Mouse (Mus musculus): ENCODE data around the gene Spsb3. TPM values are rescaled to one million over a fixed set of nuclear protein-coding genes. Genes with fewer than 3 reads are reported as not detected.

The Spsb3 gene
- polyA plus RNA-seq, 2 experiments: 28.4 to 37.5 TPM

- Histone ChIP-seq H3K9ac (replicated peaks) (no peak overlapping the region), H3K27me3 (ENCODE audit: control insufficient read depth, insufficient read depth, low read length) (no peaks in the 10 kb centered on the region), H3K4me2 (ENCODE audit: low read depth) (no peak overlapping the region), H3K36me3 (replicated peaks; ENCODE audit: control insufficient read depth, insufficient read depth, low read depth) (peaks cover 84% of the 10 kb centered on the region), H3K27ac (no peak overlapping the region), H3K4me3 (ENCODE audit: insufficient read depth in 1 of 2, low read depth in 2 of 2, low read length in 2 of 2) (no peak overlapping the region), H3K4me1 (replicated peaks; ENCODE audit: control insufficient read depth in 2 of 2, insufficient read depth in 2 of 2, low read length in 1 of 2) (no peaks in the 10 kb centered on the region), H3K9me3 (ENCODE audit: control insufficient read depth, low read length) (no peaks in the 10 kb centered on the region)
- ATAC-seq (ENCODE audit: insufficient read depth) (no peak), DNase-seq (ENCODE audit: low read depth in 3 of 3, low spot score in 3 of 3) (no peak)
- no peak for TF ChIP-seq CTCF (IDR thresholded peaks at IDR 0.05; ENCODE audit: low read depth)
- no peak for TF ChIP-seq EP300 (IDR thresholded peaks at IDR 0.05; ENCODE audit: low read depth)
These were observed 27.5 kb downstream of the Spsb3 start for GRCm38 (mm10) chr17:24913984-24914383.

- H3K4me1 ChIP-seq (replicated peaks; ENCODE audit: control insufficient read depth in 2 of 2, insufficient read depth in 2 of 2, low read length in 1 of 2): no peaks in the 10 kb centered on the region
- no peaks in the 10 kb centered on the region for H3K9me3 ChIP-seq (ENCODE audit: control insufficient read depth, low read length)
- H3K36me3 ChIP-seq (replicated peaks; ENCODE audit: control insufficient read depth, insufficient read depth, low read depth): peaks cover 67% of the 10 kb centered on the region
- 97% methylated on average over 1 of the region's 1 CpGs for WGBS (ENCODE audit: insufficient replicate concordance)
- H3K4me2 ChIP-seq (ENCODE audit: low read depth): no peak overlapping the region
- no peak overlapping the region for H3K27ac ChIP-seq
- ATAC-seq (ENCODE audit: insufficient read depth) (no peak), DNase-seq (ENCODE audit: low read depth in 3 of 3, low spot score in 3 of 3) (no peak)
- H3K4me3 ChIP-seq (ENCODE audit: insufficient read depth in 1 of 2, low read depth in 2 of 2, low read length in 2 of 2): no peak overlapping the region
- no peaks in the 10 kb centered on the region for H3K27me3 ChIP-seq (ENCODE audit: control insufficient read depth, insufficient read depth, low read length)
- no peak overlapping the region for H3K9ac ChIP-seq (replicated peaks)
- no peak for TF ChIP-seq EP300 (IDR thresholded peaks at IDR 0.05; ENCODE audit: low read depth)
- no peak for TF ChIP-seq CTCF (IDR thresholded peaks at IDR 0.05; ENCODE audit: low read depth)
These were observed 36.8 kb downstream of the Spsb3 start for GRCm38 (mm10) chr17:24923246-24923645.

GRCm38 (mm10) chr17:24929506-24929905 is 43.1 kb downstream of the Spsb3 start:
- Histone ChIP-seq H3K4me2 (ENCODE audit: low read depth) (no peak overlapping the region), H3K27me3 (ENCODE audit: control insufficient read depth, insufficient read depth, low read length) (no peaks in the 10 kb centered on the region), H3K27ac (no peak overlapping the region), H3K4me3 (ENCODE audit: insufficient read depth in 1 of 2, low read depth in 2 of 2, low read length in 2 of 2) (no peak overlapping the region), H3K4me1 (replicated peaks; ENCODE audit: control insufficient read depth in 2 of 2, insufficient read depth in 2 of 2, low read length in 1 of 2) (peaks cover 6 to 11% of the 10 kb centered on the region in 2 experiments), H3K9me3 (ENCODE audit: control insufficient read depth, low read length) (no peaks in the 10 kb centered on the region), H3K36me3 (replicated peaks; ENCODE audit: control insufficient read depth, insufficient read depth, low read depth) (peaks cover 40% of the 10 kb centered on the region), H3K9ac (replicated peaks) (no peak overlapping the region)
- TF ChIP-seq EP300 (IDR thresholded peaks at IDR 0.05; ENCODE audit: low read depth): no peak
- no peak for TF ChIP-seq CTCF (IDR thresholded peaks at IDR 0.05; ENCODE audit: low read depth)
- no peak for DNase-seq (ENCODE audit: low read depth in 3 of 3, low spot score in 3 of 3)
- ATAC-seq (ENCODE audit: insufficient read depth): no peak
- 93% methylated on average over 1 of the region's 1 CpGs for WGBS (ENCODE audit: insufficient replicate concordance)

DNA sequence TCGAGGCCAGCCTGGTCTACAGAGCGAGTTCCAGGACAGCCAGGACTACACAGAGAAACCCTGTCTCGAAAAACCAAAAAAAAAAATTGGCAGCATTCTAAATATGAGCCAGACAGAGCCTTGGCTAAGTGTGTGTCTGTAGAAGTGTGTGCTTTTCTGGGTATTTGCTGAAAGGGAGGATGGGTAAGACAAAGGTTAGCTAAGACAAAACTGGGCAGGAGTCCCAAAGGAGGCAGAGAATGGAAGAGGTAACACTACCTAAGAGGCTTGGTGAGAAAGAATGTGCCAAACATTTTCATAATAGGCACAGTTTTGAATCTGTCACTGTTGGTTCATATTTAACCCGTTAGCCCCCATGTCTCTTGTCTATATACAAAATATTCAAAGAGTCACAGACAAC is 46.0 kb downstream of the Spsb3 start:
- no peak overlapping the region for H3K27ac ChIP-seq
- H3K9me3 ChIP-seq (ENCODE audit: control insufficient read depth, low read length): no peaks in the 10 kb centered on the region
- H3K4me2 ChIP-seq (ENCODE audit: low read depth): no peak overlapping the region
- no peak for ATAC-seq (ENCODE audit: insufficient read depth)
- no peak overlapping the region for H3K9ac ChIP-seq (replicated peaks)
- H3K27me3 ChIP-seq (ENCODE audit: control insufficient read depth, insufficient read depth, low read length): no peaks in the 10 kb centered on the region
- peaks cover 13% of the 10 kb centered on the region for H3K36me3 ChIP-seq (replicated peaks; ENCODE audit: control insufficient read depth, insufficient read depth, low read depth)
- no peak for DNase-seq (ENCODE audit: low read depth in 3 of 3, low spot score in 3 of 3)
- no peak overlapping the region for H3K4me3 ChIP-seq (ENCODE audit: insufficient read depth in 1 of 2, low read depth in 2 of 2, low read length in 2 of 2)
- WGBS (ENCODE audit: insufficient replicate concordance): 85% methylated on average over 4 of the region's 4 CpGs
- H3K4me1 ChIP-seq (replicated peaks; ENCODE audit: control insufficient read depth in 2 of 2, insufficient read depth in 2 of 2, low read length in 1 of 2): peaks cover 23 to 24% of the 10 kb centered on the region in 2 experiments
- no peak for TF ChIP-seq EP300 (IDR thresholded peaks at IDR 0.05; ENCODE audit: low read depth)
- no peak for TF ChIP-seq CTCF (IDR thresholded peaks at IDR 0.05; ENCODE audit: low read depth)

GRCm38 (mm10) chr17:24933163-24933562 is 46.7 kb downstream of the Spsb3 start:
- ATAC-seq (ENCODE audit: insufficient read depth): no peak
- Histone ChIP-seq H3K27me3 (ENCODE audit: control insufficient read depth, insufficient read depth, low read length) (no peaks in the 10 kb centered on the region), H3K9ac (replicated peaks) (no peak overlapping the region), H3K27ac (no peak overlapping the region), H3K9me3 (ENCODE audit: control insufficient read depth, low read length) (no peaks in the 10 kb centered on the region), H3K4me1 (replicated peaks; ENCODE audit: control insufficient read depth in 2 of 2, insufficient read depth in 2 of 2, low read length in 1 of 2) (peaks cover 24 to 25% of the 10 kb centered on the region in 2 experiments), H3K36me3 (replicated peaks; ENCODE audit: control insufficient read depth, insufficient read depth, low read depth) (peaks cover 10% of the 10 kb centered on the region), H3K4me2 (ENCODE audit: low read depth) (peak overlapping the region; percentile 95; the same call in 1 of the 2 replicates), H3K4me3 (ENCODE audit: insufficient read depth in 1 of 2, low read depth in 2 of 2, low read length in 2 of 2) (no peak overlapping the region)
- TF ChIP-seq CTCF (IDR thresholded peaks at IDR 0.05; ENCODE audit: low read depth): no peak
- no peak for TF ChIP-seq EP300 (IDR thresholded peaks at IDR 0.05; ENCODE audit: low read depth)
- no peak for DNase-seq (ENCODE audit: low read depth in 3 of 3, low spot score in 3 of 3)
- 87% methylated on average over 4 of the region's 4 CpGs for WGBS (ENCODE audit: insufficient replicate concordance)
